Mouse (Mus musculus): Measurements from ENCODE around the gene Zfp345.
"Not testable (repeated sequence)": the region's sequence is repeated elsewhere in the genome, so short reads cannot be mapped to it uniquely, and the experiment has no call there.

Zfp345 gene

GRCm38 (mm10) chr2:150484939-150485778 lies at the start of gene Zfp345:
Gene Zfp345 (minus strand): TSS chr2:150485091.
- DNase-seq: not testable (repeated sequence)

GRCm38 (mm10) chr2:150525703-150526207 lies 40.9 kb upstream of the Zfp345 start:
- peak; percentile 12 to 32 for DNase-seq

- DNase-seq: no peak
Observed at GRCm38 (mm10) chr2:150512837-150513236, 27.9 kb upstream of the Zfp345 start.

DNA sequence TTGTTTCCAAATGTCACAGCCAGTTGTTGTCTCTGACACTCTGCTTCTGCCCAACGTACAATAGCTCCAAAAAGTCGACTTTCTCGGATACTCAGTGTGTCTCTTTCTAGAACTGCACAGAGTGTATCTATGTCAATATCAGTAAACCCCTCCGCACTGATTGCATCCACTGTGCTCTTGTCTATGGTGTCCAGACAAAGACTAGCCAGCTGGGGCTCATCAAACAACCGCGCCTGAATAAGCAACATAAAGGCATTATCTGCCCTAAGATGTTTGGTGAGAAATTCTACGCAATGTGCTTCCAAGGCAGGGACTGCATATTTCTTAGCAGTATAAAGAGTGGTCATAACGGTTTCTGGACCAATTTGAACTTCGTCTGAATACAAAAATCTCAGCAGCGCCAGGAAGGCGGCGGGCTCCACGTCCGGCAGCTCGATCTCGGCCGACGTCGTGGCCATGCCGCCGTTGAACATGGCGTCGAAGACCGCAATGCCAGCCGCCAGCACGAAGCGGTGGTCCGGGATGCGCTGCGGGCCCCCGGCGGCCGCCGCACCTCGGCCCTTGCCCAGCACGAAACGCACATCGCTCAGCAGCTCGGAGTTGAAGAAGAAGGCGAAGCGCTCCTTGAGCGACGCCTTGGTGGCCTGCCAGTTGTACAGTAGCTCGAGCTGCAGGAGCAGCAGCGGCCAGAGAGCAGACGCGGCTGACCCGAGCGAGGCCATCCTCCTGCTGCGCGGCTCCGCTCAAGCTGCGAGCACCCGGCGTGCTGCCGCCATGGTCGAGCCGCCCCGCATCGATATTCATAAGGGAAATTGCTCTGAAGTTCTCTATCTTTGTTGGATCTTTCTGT lies 15.5 kb upstream of the Zfp345 start:
- peak in 1 of 2 experiments; percentile 0 for DNase-seq

DNA sequence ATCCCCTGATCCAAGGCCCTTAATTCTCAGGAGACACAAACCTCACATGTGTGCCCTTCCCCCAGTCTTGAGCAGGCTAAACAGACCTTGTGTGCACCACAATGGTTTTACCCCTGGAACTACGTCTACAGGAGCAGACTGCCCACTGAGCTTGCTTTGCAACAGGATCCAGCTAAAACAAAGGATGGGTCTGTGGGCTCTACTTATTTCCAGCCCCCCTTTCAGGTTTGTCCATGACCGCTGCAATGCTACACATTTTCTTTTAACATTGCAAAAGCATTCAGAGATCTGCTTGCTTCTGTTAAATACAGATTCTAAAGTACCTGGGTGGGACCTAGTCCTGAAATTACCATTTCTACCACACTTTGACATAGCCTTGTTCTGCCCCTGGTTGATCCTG lies 8.1 kb upstream of the Zfp345 start:
- no peak for DNase-seq

GRCm38 (mm10) chr2:150451180-150451919 lies 33.5 kb downstream of the Zfp345 start, which contains the start of gene Zfp442:
Gene Zfp442 (minus strand): TSS chr2:150451486.
- DNase-seq: peak; percentile 76 to 79

DNA sequence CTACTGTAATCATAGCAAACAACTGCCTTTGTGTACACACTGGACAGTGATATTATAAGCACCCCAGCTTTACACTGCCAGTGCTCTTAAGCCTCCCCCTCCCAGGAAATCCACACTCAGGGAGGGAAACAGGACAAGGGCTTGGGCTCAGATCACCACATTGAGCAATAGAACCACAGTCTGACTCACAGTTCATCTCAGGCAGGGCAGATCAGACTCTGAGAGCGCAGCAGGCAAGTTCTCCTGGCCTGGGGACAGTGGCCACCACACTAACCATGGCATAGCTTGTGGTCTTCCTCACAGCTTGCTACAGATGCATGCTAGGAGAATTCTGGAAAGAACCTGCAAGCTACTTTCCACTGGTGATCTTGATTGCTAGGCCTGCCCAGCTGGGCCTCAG lies 45.8 kb downstream of the Zfp345 start:
- not testable (repeated sequence) for DNase-seq
